Mouse (Mus musculus) stomach, embryonic 14.5 days (tissue): ENCODE data around the gene Bcl7a. TPM values are rescaled to one million over a fixed set of nuclear protein-coding genes. Genes with fewer than 3 reads are reported as not detected.

Experiments
- ATAC-seq: fragments of 200-750 bp; cut with Nextera tagmentation; 2 replicates; pipeline ENCODE4 v1.8.0; 2017; ENCODE audit warnings: low read depth, moderate TSS enrichment; ENCODE audit not compliant: insufficient number of reproducible peaks, insufficient read depth, low FRiP score
- H3K27ac ChIP-seq: fragments of 300-500 bp; sonication (generic); 2 replicates; pipeline ENCODE4 v1.5.1; 2014; ENCODE audit warnings: mild to moderate bottlenecking, low read length, moderate library complexity, mixed read lengths
- H3K27me3 ChIP-seq: fragments of 300-500 bp; sonication (generic); 2 replicates; pipeline ENCODE4 v1.6.1; 2014; ENCODE audit warnings: low read length, control low read depth, mixed read lengths; ENCODE audit not compliant: control insufficient read depth, insufficient read depth
- H3K36me3 ChIP-seq: fragments of 300-500 bp; sonication (generic); 2 replicates; pipeline ENCODE4 v1.6.1; 2014; ENCODE audit warnings: mild to moderate bottlenecking, control low read depth, low read length, moderate library complexity, mixed read lengths; ENCODE audit not compliant: control insufficient read depth, insufficient read depth
- H3K4me1 ChIP-seq: fragments of 300-500 bp; sonication (generic); 2 replicates; pipeline ENCODE4 v1.6.1; 2014; ENCODE audit warnings: low read length, control low read depth, mixed read lengths; ENCODE audit not compliant: control insufficient read depth, insufficient read depth
- H3K4me2 ChIP-seq: fragments of 300-500 bp; sonication (generic); replicated peaks from 2 replicates; pipeline ENCODE4 v1.6.1; 2014; ENCODE audit warnings: low read depth, low read length, control low read depth
- H3K4me3 ChIP-seq: fragments of 300-500 bp; sonication (generic); 2 replicates; pipeline ENCODE4 v1.5.1; 2014; ENCODE audit warnings: low read depth, low read length, control low read depth
- H3K9ac ChIP-seq: fragments of 300-500 bp; sonication (generic); replicated peaks from 2 replicates; pipeline ENCODE4 v1.6.1; 2014; ENCODE audit warnings: low read depth, mild to moderate bottlenecking, control low read depth, low read length, moderate library complexity, mixed read lengths
- H3K9me3 ChIP-seq: fragments of 300-500 bp; sonication (generic); 2 replicates; pipeline ENCODE4 v1.6.1; 2016; ENCODE audit warnings: low read depth, low read length, control low read depth; ENCODE audit not compliant: control insufficient read depth
- WGBS: fragments of 180-500 bp; shearing (Covaris S2); extraction: QIAGEN DNeasy Blood & Tissue Kit; methylation state at CpG from one replicate; pipeline ENCODE4 v1.1.7; 2014; 5-methylcytosine and 5-hydroxymethylcytosine counted together
- polyA plus RNA-seq: library from polyadenylated mRNA; unstranded; fragments of >200 nt; fragmentation: Nextera tagmentation; extraction: Ambion mirVana; gene quantifications from 2 replicates; pipeline ENCODE4 v1.2.1, GENCODE M21; 2014

The Bcl7a gene
- 27.6 and 30.1 TPM in 2 replicates for polyA plus RNA-seq

DNA sequence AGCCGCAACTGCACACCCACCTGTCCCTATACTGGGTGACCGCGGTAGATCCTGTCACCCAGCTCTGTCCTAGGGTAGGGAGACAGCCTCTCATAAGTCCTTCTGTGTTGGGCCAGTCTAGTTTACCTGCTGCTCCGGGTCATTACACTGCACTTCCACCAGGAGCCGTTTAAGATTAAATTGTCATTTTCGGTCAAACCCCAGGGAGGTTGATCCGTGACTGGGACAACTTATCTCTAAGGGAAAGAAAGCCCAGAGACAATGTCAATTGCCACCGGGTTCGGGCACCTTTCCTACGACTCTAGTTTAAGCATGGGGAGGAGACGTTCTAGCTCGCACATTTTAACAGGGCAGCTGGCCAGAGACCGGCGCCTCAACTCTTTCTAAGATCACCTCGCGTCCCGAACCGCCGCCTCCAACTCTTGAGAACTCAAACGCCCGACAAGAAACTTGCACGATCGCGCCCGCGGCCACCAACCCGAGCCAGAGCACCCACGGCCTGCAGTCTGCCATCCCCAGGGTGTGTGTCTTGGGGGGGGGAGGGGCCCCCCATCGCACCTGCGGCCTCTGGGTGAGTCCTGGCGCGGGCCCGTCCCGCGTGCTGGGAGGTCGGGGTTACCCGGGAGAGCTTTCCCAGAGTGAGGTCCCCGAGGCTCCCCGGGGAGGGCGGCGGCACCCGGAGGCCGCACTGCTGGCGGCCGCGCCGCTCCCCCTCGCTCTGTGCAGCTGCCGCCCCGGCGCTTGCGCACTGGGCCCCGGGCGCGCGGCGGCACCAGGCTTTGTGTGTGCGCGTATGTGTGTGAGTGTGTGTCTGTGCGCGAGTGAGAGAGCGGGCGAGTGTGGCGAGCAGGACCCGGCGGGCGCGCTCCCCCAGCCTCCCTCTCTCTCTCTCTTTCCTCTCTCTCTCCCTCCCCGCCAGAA is at the start of gene Bcl7a:
Gene Bcl7a, plus strand, starts transcription at position 128 of the 921 bp plus-strand sequence.
- Histone ChIP-seq H3K4me1 (peaks cover 20% of the 10 kb centered on the region; the same call in 1 of the 2 replicates), H3K4me2 (peak within 1 kb of the TSS; percentile 95), H3K27ac (peak within 1 kb of the TSS; percentile 98), H3K9me3 (no peaks in the 10 kb centered on the region), H3K36me3 (no peaks in the 10 kb centered on the region), H3K9ac (peak within 1 kb of the TSS; percentile 94), H3K4me3 (peak within 1 kb of the TSS; percentile 82), H3K27me3 (no peaks in the 10 kb centered on the region)
- under 1% methylated on average over 66 of the region's 69 CpGs for WGBS
- peak; percentile 83 for ATAC-seq

GRCm38 (mm10) chr5:123294653-123295052 is 49.0 kb upstream of the Bcl7a start:
- Histone ChIP-seq H3K27me3 (no peaks in the 10 kb centered on the region), H3K36me3 (no peaks in the 10 kb centered on the region), H3K9ac (no peak overlapping the region), H3K4me2 (no peak overlapping the region), H3K9me3 (no peaks in the 10 kb centered on the region), H3K4me3 (no peak overlapping the region), H3K27ac (no peak overlapping the region), H3K4me1 (no peaks in the 10 kb centered on the region)
- 76% methylated on average over 9 of the region's 9 CpGs for WGBS
- ATAC-seq = no peak

DNA sequence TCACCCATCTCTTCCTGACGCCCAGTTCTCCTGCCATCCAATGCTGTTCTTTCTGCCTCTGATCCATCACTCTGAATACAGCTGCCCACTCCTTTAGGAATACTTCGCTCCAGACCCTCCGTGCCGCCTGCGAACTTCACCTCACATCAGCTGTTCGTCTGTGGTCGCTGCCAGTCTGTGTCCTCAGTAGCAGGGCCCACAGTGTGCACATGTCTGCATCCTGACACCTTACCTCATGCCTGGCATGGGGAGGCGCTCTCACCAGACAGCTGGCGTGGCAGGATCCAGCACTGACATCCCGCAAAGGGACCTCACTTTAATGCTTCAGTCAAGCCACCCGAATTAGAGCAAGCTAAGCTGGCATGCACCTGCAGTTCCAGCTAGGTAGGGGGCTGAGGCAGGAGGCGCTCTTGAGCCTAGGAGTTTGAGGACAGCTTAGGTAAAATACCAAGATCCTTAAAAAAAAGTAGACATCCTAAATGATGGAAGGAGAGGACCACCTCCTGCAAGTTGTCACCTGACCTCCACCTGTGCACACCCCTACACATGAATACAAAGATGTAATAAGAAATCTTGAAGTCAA is 47.3 kb upstream of the Bcl7a start:
- no peak overlapping the region for H3K4me2 ChIP-seq
- ATAC-seq = no peak
- H3K4me3 ChIP-seq = no peak overlapping the region
- no peaks in the 10 kb centered on the region for H3K9me3 ChIP-seq
- H3K27ac ChIP-seq = no peak overlapping the region
- no peaks in the 10 kb centered on the region; the same call in 1 of the 2 replicates for H3K4me1 ChIP-seq
- no peak overlapping the region for H3K9ac ChIP-seq
- no peaks in the 10 kb centered on the region for H3K27me3 ChIP-seq
- H3K36me3 ChIP-seq = no peaks in the 10 kb centered on the region
- 63% methylated on average over 12 of the region's 12 CpGs for WGBS

DNA sequence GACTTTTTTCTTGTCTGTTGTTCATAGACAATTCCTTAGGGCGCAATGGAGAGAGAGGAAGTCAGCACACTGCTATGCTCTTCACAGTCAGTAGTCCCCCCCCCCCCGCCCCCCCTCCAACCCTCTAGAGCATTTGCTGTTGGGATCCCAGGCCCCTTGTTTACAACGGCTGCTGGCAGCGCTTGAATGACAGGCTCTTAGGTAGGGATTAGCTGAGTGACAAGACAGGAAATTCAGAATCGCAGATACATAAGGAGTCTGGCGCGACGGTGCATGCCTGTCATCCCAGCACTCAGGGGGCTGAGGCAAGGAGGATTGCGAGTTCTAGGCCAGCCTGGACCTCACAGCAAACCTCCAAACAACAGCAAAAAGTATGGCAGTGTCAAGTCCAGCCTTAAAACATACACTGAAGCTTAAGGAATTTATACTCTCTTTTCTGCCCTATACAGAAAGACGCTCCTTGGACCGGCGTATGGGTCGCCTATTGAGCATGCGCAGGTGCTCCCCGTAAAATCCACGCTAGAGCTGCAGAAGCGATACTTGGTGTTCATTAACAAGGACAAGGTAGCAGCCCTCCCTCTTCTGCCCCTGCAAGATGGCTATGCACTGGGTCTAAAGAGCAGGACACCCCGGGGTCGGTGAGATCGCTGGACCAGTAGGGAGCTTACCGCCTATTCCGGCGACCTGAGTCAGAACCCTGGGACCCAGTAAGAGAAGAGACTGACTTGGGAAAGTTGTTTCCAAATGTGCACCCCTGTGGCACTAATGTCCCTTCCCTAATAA is 46.5 kb upstream of the Bcl7a start:
- no peak for ATAC-seq
- no peak overlapping the region for H3K27ac ChIP-seq
- 63% methylated on average over 23 of the region's 23 CpGs for WGBS
- no peaks in the 10 kb centered on the region for H3K27me3 ChIP-seq
- no peaks in the 10 kb centered on the region; the same call in 1 of the 2 replicates for H3K4me1 ChIP-seq
- H3K36me3 ChIP-seq = no peaks in the 10 kb centered on the region
- no peak overlapping the region for H3K4me3 ChIP-seq
- no peak overlapping the region for H3K9ac ChIP-seq
- H3K4me2 ChIP-seq = no peak overlapping the region
- no peaks in the 10 kb centered on the region for H3K9me3 ChIP-seq

DNA sequence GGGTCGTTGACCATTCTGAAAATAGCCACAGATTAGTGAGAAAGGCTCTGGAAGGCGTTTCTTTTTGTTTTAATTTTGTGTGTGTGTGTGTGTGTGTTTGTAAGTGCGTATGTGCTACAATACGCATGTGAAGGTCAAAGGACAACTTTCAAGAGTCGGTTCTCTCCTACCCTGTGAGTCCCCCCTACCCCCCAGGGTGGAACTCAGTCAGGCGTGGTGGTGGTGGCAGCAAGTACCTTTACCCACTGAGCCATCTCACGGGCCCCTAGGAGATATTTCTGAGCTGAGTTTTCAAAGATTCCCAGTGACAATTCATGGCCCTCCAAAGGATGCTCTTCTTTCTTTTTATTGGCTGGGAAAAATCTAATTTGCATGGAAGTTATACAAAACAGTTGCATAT is 45.8 kb upstream of the Bcl7a start:
- no peaks in the 10 kb centered on the region for H3K27me3 ChIP-seq
- WGBS = 81% methylated on average over 7 of the region's 7 CpGs
- H3K4me3 ChIP-seq = no peak overlapping the region
- H3K4me2 ChIP-seq = no peak overlapping the region
- ATAC-seq = no peak
- H3K4me1 ChIP-seq = no peaks in the 10 kb centered on the region; the same call in 1 of the 2 replicates
- no peaks in the 10 kb centered on the region for H3K36me3 ChIP-seq
- no peaks in the 10 kb centered on the region for H3K9me3 ChIP-seq
- no peak overlapping the region for H3K9ac ChIP-seq
- H3K27ac ChIP-seq = no peak overlapping the region

- no peaks in the 10 kb centered on the region for H3K36me3 ChIP-seq
- H3K27me3 ChIP-seq = no peaks in the 10 kb centered on the region
- no peaks in the 10 kb centered on the region for H3K9me3 ChIP-seq
- no peak overlapping the region for H3K4me2 ChIP-seq
- no peak overlapping the region for H3K9ac ChIP-seq
- 88% methylated on average over 6 of the region's 6 CpGs for WGBS
- no peaks in the 10 kb centered on the region; the same call in 1 of the 2 replicates for H3K4me1 ChIP-seq
- no peak overlapping the region for H3K4me3 ChIP-seq
- H3K27ac ChIP-seq = no peak overlapping the region
- no peak for ATAC-seq
Measured at GRCm38 (mm10) chr5:123298526-123298925, 45.1 kb upstream of the Bcl7a start.

- no peaks in the 10 kb centered on the region for H3K9me3 ChIP-seq
- H3K27me3 ChIP-seq = no peaks in the 10 kb centered on the region
Measured at GRCm38 (mm10) chr5:123300496-123301034, 43.1 kb upstream of the Bcl7a start.

More at GRCm38 (mm10) chr5:123300496-123301034, 43.1 kb upstream of the Bcl7a start:
- Histone ChIP-seq H3K4me3 (no peak overlapping the region), H3K36me3 (no peaks in the 10 kb centered on the region), H3K4me1 (no peaks in the 10 kb centered on the region; the same call in 1 of the 2 replicates), H3K27ac (no peak overlapping the region), H3K4me2 (no peak overlapping the region), H3K9ac (no peak overlapping the region)
- 69% methylated on average over 8 of the region's 8 CpGs for WGBS
- no peak for ATAC-seq
